Mouse (Mus musculus) brain, embryonic 14.5 days (tissue): ENCODE results near the gene Chst4. TPM values are rescaled to one million over a fixed set of nuclear protein-coding genes. Genes with fewer than 3 reads are reported as not detected.

ENCODE experiments used
- DNase-seq: peaks from one replicate; pipeline ENCODE4 v3.0.0-alpha.2; 2011; ENCODE audit warnings: low read depth
- CTCF ChIP-seq: fragments of 200-500 bp; IDR thresholded peaks from 2 replicates; pipeline ENCODE4 v1.5.1; 2012; ENCODE audit warnings: inconsistent platforms, mild to moderate bottlenecking, moderate library complexity, borderline replicate concordance; ENCODE audit not compliant: insufficient read depth, insufficient read length; ENCODE audit errors: extremely low read depth
- POLR2A ChIP-seq: fragments of 200-500 bp; IDR thresholded peaks from 2 replicates; pipeline ENCODE4 v1.6.1; 2012; ENCODE audit warnings: mild to moderate bottlenecking, inconsistent platforms, borderline replicate concordance; ENCODE audit not compliant: poor library complexity, insufficient read depth, insufficient read length, severe bottlenecking; ENCODE audit errors: extremely low read depth
- polyA plus RNA-seq: library from polyadenylated mRNA; depleted of rRNA; stranded (reverse); fragments of >200 nt; gene quantifications from 2 replicates; pipeline ENCODE4 v1.2.3, GENCODE M21; 2012; rRNA removed

The Chst4 gene
- polyA plus RNA-seq = not detected in 2 replicates

DNA sequence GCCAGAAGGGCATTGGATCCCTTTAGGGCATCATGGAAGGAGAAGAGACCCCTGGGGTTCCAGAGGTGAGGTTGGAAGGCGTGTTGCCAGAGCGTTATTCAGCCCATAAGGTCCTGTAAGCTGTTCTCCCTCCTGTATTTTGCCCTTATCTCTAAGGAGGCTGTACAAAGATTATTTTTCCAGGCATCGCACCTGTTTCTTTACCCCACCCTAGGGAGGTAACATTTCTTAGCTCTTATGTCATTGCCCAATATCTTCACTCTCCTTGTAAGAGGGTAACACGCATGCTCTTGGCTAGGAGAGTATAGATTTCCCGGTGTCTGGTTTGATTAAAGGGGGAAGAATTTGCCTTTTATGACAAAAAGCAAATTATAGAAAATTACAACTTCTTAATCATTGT lies at the start of gene Chst4:
Gene Chst4 (minus strand): TSS at position 82 of the 400 bp plus-strand sequence.
- DNase-seq = no peak
- TF ChIP-seq CTCF = no peak
- no peak for TF ChIP-seq POLR2A

GRCm38 (mm10) chr8:110082416-110083105 lies 43.0 kb upstream of the Chst4 start:
- TF ChIP-seq CTCF = no peak
- no peak for TF ChIP-seq POLR2A
- DNase-seq = no peak

DNA sequence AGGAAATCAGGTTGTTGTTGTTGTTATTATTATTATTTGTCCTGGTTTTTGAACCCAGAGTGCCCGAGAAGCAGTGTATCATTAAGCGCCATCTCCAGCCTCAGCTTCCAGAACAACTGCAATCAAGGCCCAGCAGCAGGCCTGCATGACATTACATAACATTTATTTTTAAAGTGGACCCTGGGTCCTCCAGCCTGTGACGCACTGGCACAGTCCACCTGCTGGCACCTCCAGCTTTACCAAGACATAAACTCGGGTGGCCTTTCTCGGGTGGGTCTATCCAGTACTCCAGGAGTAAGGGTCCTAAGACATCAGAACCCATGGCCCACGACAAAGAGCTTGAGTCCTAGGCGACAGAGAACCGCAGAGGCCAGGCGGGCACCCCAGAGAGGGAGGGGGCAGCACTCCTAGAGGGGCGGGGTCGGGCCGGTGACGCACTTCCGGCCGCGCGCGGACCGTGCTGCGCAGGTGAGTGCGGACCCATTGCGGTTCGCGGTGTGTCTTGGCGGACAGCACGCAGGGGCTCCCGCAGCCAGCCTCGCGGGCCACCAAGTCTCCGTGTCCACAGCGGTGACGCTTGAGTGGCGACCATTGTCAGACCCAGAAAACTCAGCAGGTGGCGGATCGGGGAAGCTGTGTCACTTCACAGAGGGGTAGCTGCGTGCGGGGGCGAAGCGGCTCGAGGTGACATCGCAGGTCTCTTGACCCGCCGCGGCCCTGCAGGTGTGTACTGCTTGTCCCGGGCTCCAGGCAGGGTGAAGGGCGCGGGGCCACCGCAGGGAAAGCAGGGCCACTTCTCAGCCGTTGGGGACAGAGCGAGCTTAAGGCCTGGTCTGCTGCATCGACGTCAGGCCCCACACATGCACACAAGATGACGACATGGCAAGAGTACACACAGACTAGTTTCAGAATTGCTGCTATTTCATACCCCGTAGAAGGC lies 40.0 kb upstream of the Chst4 start, which contains the start of gene Zfp612:
Gene Zfp612 (plus strand): TSS at position 465 of the 940 bp plus-strand sequence.
- TF ChIP-seq CTCF (no peak), POLR2A (peak; percentile 91)
- DNase-seq = peak; percentile 85

DNA sequence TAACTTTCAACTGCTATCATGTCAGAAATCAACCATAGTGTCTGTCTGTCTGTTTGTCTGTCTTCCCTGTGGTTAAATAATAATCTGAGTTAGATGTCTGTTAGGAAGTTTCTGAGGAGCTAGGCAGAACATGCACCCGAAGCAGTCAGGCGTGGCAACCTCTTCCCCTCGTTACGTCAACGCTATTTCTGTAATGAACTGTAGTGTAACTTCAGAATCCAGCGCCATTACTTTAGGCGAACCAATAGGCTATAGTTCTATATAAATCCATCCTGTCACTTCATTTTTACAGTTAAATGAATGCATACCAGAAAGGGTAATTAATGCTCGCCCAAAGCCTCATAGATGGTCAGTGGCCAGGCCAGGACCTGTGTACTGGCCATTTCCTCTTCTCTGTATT lies 35.0 kb upstream of the Chst4 start:
- no peak for DNase-seq
- TF ChIP-seq CTCF (no peak), POLR2A (no peak)

- TF ChIP-seq POLR2A (no peak), CTCF (peak; percentile 94)
- peak; percentile 87 for DNase-seq
Measured at GRCm38 (mm10) chr8:110071600-110071999, 32.1 kb upstream of the Chst4 start.

DNA sequence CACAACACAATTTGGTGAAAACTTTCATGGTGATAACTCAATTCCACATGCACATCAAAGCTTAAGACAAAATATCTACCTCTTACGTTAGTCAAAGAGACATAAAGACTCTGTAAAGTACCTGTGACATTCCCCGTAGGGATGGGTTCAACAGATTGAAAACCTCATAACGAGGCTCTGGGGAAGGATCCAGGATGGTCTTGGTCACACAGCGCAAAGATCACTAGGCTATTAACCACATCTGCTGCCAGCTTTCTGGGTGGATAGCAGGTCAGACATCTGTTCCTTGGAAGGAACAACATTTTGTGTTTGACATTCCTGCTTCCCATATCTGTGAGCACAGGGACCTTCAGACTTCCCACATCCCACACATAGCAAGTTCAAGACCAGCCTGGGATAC lies 30.2 kb upstream of the Chst4 start:
- DNase-seq = no peak
- TF ChIP-seq CTCF (no peak), POLR2A (no peak)

GRCm38 (mm10) chr8:110065676-110066075 lies 26.1 kb upstream of the Chst4 start:
- DNase-seq = no peak
- TF ChIP-seq POLR2A = no peak

DNA sequence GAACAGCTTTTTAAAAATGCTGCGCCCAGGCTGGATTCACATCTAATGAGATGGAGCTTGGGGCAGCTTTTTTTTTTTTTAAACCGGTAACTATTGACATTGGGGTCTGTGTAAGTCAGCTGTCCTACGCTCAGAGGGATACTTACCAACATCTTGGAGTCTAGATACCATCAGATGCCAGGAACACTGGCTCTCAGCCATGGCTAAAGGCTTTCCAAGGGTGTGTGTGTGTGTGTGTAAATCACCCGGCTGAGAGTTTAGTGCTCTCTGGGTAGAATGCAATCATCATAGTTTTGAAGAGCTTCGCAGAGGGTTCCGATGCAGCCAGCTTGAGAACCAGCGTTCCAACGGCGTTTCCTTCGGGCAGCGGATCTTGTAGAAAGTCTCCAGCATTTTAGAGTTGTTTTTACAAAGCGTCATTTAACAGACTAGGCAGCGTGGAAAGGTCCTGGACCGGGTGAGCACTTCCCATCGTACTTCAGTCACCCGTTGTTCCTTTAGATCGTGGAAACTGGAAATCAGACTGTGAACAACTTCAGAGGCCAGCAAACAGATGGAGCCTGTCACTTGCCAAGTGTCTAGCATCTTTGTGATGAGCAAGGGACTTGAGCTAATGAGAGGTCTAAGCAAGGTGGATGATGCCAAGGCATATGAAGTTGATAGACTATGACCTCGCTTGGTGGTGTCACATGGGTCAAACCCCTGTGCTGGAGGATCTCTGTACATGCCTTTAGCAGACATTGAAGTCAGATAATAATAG lies 25.2 kb upstream of the Chst4 start:
- peak; percentile 32 for DNase-seq

DNA sequence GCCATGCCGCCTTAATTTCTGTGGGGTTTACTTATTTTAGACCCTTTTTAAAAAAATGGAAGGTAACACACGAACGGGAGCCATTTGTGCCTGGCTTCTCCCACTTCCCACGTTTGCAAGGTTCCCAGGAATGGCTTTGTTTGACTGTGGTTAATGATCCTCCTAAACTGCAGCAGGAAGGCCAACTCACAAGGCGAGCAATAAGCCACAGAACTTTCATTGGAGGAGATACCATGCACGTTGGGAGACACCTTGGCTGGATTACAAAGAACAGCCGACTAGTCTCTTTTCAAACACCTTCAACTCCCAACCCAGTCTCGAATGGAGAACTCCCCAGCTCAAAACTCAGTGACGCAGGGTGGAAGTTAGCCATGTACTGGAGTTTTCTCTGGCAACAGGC lies 24.6 kb upstream of the Chst4 start:
- no peak for TF ChIP-seq CTCF
- TF ChIP-seq POLR2A = no peak
- DNase-seq = no peak

More for the DNA sequence above, 25.2 kb upstream of the Chst4 start:
- TF ChIP-seq POLR2A (no peak), CTCF (no peak)

- no peak for DNase-seq
- TF ChIP-seq POLR2A (no peak), CTCF (no peak)
Measured at GRCm38 (mm10) chr8:110058207-110058606, 18.7 kb upstream of the Chst4 start.

- TF ChIP-seq POLR2A (no peak), CTCF (no peak)
- no peak for DNase-seq
Measured at GRCm38 (mm10) chr8:110051208-110051607, 11.7 kb upstream of the Chst4 start.
